ENCODE assay signal across 10 mouse cellular contexts in genomic region chr11:95150269-95151049, GRCm38 (mm10). TPM values are rescaled to one million over a fixed set of nuclear protein-coding genes. Genes with fewer than 3 reads are reported as not detected.
DNase-seq lines count a peak whose midpoint lies in the region; ATAC-seq lines count a peak whose summit lies in the region.
"Had no signal": no experiment of that assay in that cellular context is flagged by ENCODE, and none has a peak within 500 bp of the region (broad histone marks: within the 10 kb centered on the region; RNA-seq: fewer than 3 reads in every experiment).

No protein-coding gene starts in this region.

- H3K27ac ChIP-seq in heart, embryonic 10.5 days = no peak overlapping the region
- no peak overlapping the region for H3K27ac ChIP-seq in midbrain, embryonic 10.5 days (replicated peaks)
- no peak overlapping the region for H3K27ac ChIP-seq in midbrain, embryonic 13.5 days
- H3K27ac ChIP-seq in embryonic facial prominence, embryonic 13.5 days = no peak overlapping the region
- no peak overlapping the region for H3K27ac ChIP-seq in midbrain, embryonic 14.5 days (replicated peaks; ENCODE audit: low read depth, low read length)

- H3K36me3 ChIP-seq in heart, embryonic 10.5 days = no peaks in the 10 kb centered on the region
- H3K36me3 ChIP-seq in midbrain, embryonic 10.5 days = no peaks in the 10 kb centered on the region
- H3K36me3 ChIP-seq in midbrain, embryonic 13.5 days = no peaks in the 10 kb centered on the region
- H3K36me3 ChIP-seq in embryonic facial prominence, embryonic 13.5 days = no peaks in the 10 kb centered on the region
- no peaks in the 10 kb centered on the region for H3K36me3 ChIP-seq in midbrain, embryonic 14.5 days (ENCODE audit: control insufficient read depth, insufficient read depth, low read length)

- H3K9me3 ChIP-seq in heart, embryonic 10.5 days = no peaks in the 10 kb centered on the region
- H3K9me3 ChIP-seq in midbrain, embryonic 10.5 days (replicated peaks) = no peaks in the 10 kb centered on the region
- no peaks in the 10 kb centered on the region; the same call in 1 of the 2 replicates for H3K9me3 ChIP-seq in midbrain, embryonic 13.5 days
- H3K9me3 ChIP-seq in embryonic facial prominence, embryonic 13.5 days = no peaks in the 10 kb centered on the region
- H3K9me3 ChIP-seq in midbrain, embryonic 14.5 days (ENCODE audit: control insufficient read depth, low read length) = no peaks in the 10 kb centered on the region

- peaks cover 99% of the 10 kb centered on the region for H3K27me3 ChIP-seq in heart, embryonic 10.5 days (ENCODE audit: insufficient read depth, poor library complexity, severe bottlenecking)
- peaks cover 100% of the 10 kb centered on the region for H3K27me3 ChIP-seq in midbrain, embryonic 10.5 days (ENCODE audit: low read depth, poor library complexity, severe bottlenecking)
- H3K27me3 ChIP-seq in midbrain, embryonic 13.5 days = peaks cover 89% of the 10 kb centered on the region
- H3K27me3 ChIP-seq in embryonic facial prominence, embryonic 13.5 days = peaks cover 82% of the 10 kb centered on the region
- peaks cover 68% of the 10 kb centered on the region for H3K27me3 ChIP-seq in midbrain, embryonic 14.5 days (ENCODE audit: control insufficient read depth, insufficient read depth, low read length)

- ATAC-seq in midbrain, embryonic 13.5 days = no peak
- ATAC-seq in embryonic facial prominence, embryonic 13.5 days (ENCODE audit: insufficient number of reproducible peaks, insufficient read depth, low FRiP score, low TSS enrichment, low read depth) = no peak
- no peak for ATAC-seq in midbrain, embryonic 14.5 days (ENCODE audit: low FRiP score, low TSS enrichment)

- peak overlapping the region; percentile 27 for H3K4me3 ChIP-seq in heart, embryonic 10.5 days
- H3K4me3 ChIP-seq in midbrain, embryonic 10.5 days = no peak overlapping the region
- H3K4me3 ChIP-seq in midbrain, embryonic 13.5 days (replicated peaks) = no peak overlapping the region
- H3K4me3 ChIP-seq in embryonic facial prominence, embryonic 13.5 days = peak overlapping the region; percentile 23
- no peak overlapping the region for H3K4me3 ChIP-seq in midbrain, embryonic 14.5 days (replicated peaks; ENCODE audit: low read depth, low read length)
- H3K4me3 ChIP-seq: megakaryocyte, embryonic 14.5 days had no signal

- peaks cover 25% of the 10 kb centered on the region for H3K4me1 ChIP-seq in heart, embryonic 10.5 days
- peaks cover 21% of the 10 kb centered on the region for H3K4me1 ChIP-seq in midbrain, embryonic 10.5 days
- peaks cover 12% of the 10 kb centered on the region for H3K4me1 ChIP-seq in midbrain, embryonic 13.5 days (replicated peaks)
- peaks cover 38% of the 10 kb centered on the region for H3K4me1 ChIP-seq in embryonic facial prominence, embryonic 13.5 days
- H3K4me1 ChIP-seq in midbrain, embryonic 14.5 days (ENCODE audit: control insufficient read depth, insufficient read depth, low read length) = 0 out of 2 replicates have a peak, but pooled peaks cover 6% of the 10 kb centered on the region

- 1% methylated on average over 33 of the region's 33 CpGs for WGBS in heart, embryonic 10.5 days
- WGBS in midbrain, embryonic 10.5 days = 1% methylated on average over 33 of the region's 33 CpGs
- 1% methylated on average over 33 of the region's 33 CpGs for WGBS in midbrain, embryonic 13.5 days
- 3% methylated on average over 33 of the region's 33 CpGs for WGBS in embryonic facial prominence, embryonic 13.5 days
- 2% methylated on average over 33 of the region's 33 CpGs for WGBS in midbrain, embryonic 14.5 days

- DNase-seq in heart, embryonic 10.5 days (ENCODE audit: low spot score) = no peak
- no peak for DNase-seq in heart, adult 8-10 months (ENCODE audit: low spot score)
- DNase-seq in midbrain, embryonic 10.5 days (ENCODE audit: low spot score) = peak; percentile 47
- peak; percentile 42 for DNase-seq in midbrain, embryonic 14.5 days
- DNase-seq in urinary bladder, postnatal 10 days (ENCODE audit: low spot score) = no peak
- DNase-seq in layer of hippocampus, postnatal 36 days = no peak

- no peak overlapping the region for H3K9ac ChIP-seq in midbrain, embryonic 13.5 days (replicated peaks)
- H3K9ac ChIP-seq in embryonic facial prominence, embryonic 13.5 days = peak overlapping the region; percentile 27; the same call in 1 of the 2 replicates
- H3K9ac ChIP-seq in midbrain, embryonic 14.5 days (replicated peaks; ENCODE audit: low read length) = no peak overlapping the region

- H3K4me2 ChIP-seq in midbrain, embryonic 13.5 days (replicated peaks) = no peak overlapping the region
- H3K4me2 ChIP-seq in embryonic facial prominence, embryonic 13.5 days = peak overlapping the region; percentile 48
- H3K4me2 ChIP-seq in midbrain, embryonic 14.5 days (ENCODE audit: low read length) = no peak overlapping the region

RNA-seq across cellular contexts. Expression of gene Dlx4, which starts 4.4 kb away (rescaled TPM):
- 0.43 and 1.2 TPM in 2 replicates for polyA plus RNA-seq in heart, embryonic 10.5 days (2016; fragmentation: Nextera tagmentation; extraction: Ambion mirVana)
- total RNA-seq in heart, adult 8-10 months (2022) = not detected
- polyA plus RNA-seq in midbrain, embryonic 10.5 days (2016; fragmentation: Nextera tagmentation; extraction: Ambion mirVana) = 0.10 and 0.15 TPM in 2 replicates
- polyA plus RNA-seq in midbrain, embryonic 13.5 days (2015; fragmentation: Nextera tagmentation; extraction: Ambion mirVana) = not detected in 2 replicates
- 3.0 and 3.8 TPM in 2 replicates for polyA plus RNA-seq in embryonic facial prominence, embryonic 13.5 days (2015; fragmentation: Nextera tagmentation; extraction: Ambion mirVana)
- 0.12 TPM in 1 of 2 replicates, not detected in the other for polyA plus RNA-seq in midbrain, embryonic 14.5 days (2014; fragmentation: Nextera tagmentation; extraction: Ambion mirVana)
- total RNA-seq in layer of hippocampus, postnatal 36 days (2021) = not detected
- polyA plus RNA-seq: spleen, adult 2 months had no signal

RNA-seq across cellular contexts. Expression of gene Dlx3, which starts 30.5 kb away (rescaled TPM):
- 3.2 and 5.9 TPM in 2 replicates for polyA plus RNA-seq in heart, embryonic 10.5 days (2016; fragmentation: Nextera tagmentation; extraction: Ambion mirVana)
- total RNA-seq in heart, adult 8-10 months (2022) = not detected
- 0.89 and 1.3 TPM in 2 replicates for polyA plus RNA-seq in midbrain, embryonic 10.5 days (2016; fragmentation: Nextera tagmentation; extraction: Ambion mirVana)
- 0.27 and 0.30 TPM in 2 replicates for polyA plus RNA-seq in midbrain, embryonic 13.5 days (2015; fragmentation: Nextera tagmentation; extraction: Ambion mirVana)
- 21.5 and 30.8 TPM in 2 replicates for polyA plus RNA-seq in embryonic facial prominence, embryonic 13.5 days (2015; fragmentation: Nextera tagmentation; extraction: Ambion mirVana)
- 0.13 and 0.38 TPM in 2 replicates for polyA plus RNA-seq in midbrain, embryonic 14.5 days (2014; fragmentation: Nextera tagmentation; extraction: Ambion mirVana)
- not detected for total RNA-seq in layer of hippocampus, postnatal 36 days (2021)
- polyA plus RNA-seq: spleen, adult 2 months had no signal

Comparison
In these comparisons a context has a peak if more than half of its experiments do, and no peak if none do; other contexts are left out.
1. DNase-seq: peak in midbrain, embryonic 10.5 days (single experiment) and midbrain, embryonic 14.5 days (single experiment); none in heart, embryonic 10.5 days (single experiment), heart, adult 8-10 months (single experiment), urinary bladder, postnatal 10 days (single experiment) and layer of hippocampus, postnatal 36 days (0 of 2).
2. H3K4me3 ChIP-seq: peak in heart, embryonic 10.5 days (single experiment) and embryonic facial prominence, embryonic 13.5 days (single experiment); none in midbrain, embryonic 10.5 days (single experiment), midbrain, embryonic 13.5 days (single experiment) and midbrain, embryonic 14.5 days (single experiment).